Mouse (Mus musculus): ENCODE measurements around the gene Bnip3.

The Bnip3 gene

GRCm38 (mm10) chr7:138903886-138904435 lies 5.4 kb downstream of the Bnip3 start:
- DNase-seq = no peak

- DNase-seq = no peak
Observed at GRCm38 (mm10) chr7:138898743-138899142, 10.6 kb downstream of the Bnip3 start.

GRCm38 (mm10) chr7:138898122-138898521 lies 11.2 kb downstream of the Bnip3 start:
- no peak for DNase-seq

- DNase-seq = no peak
Observed at GRCm38 (mm10) chr7:138885365-138886289, 23.7 kb downstream of the Bnip3 start.

GRCm38 (mm10) chr7:138883724-138884123 lies 25.6 kb downstream of the Bnip3 start:
- DNase-seq = no peak

GRCm38 (mm10) chr7:138875031-138875430 lies 34.3 kb downstream of the Bnip3 start:
- no peak for DNase-seq

- DNase-seq = no peak
Observed at GRCm38 (mm10) chr7:138872956-138873355, 36.4 kb downstream of the Bnip3 start.

GRCm38 (mm10) chr7:138868316-138868715 lies 41.0 kb downstream of the Bnip3 start:
- no peak for DNase-seq

- DNase-seq = no peak
Observed at GRCm38 (mm10) chr7:138867286-138867685, 42.0 kb downstream of the Bnip3 start.

GRCm38 (mm10) chr7:138864776-138865175 lies 44.5 kb downstream of the Bnip3 start:
- DNase-seq = no peak

GRCm38 (mm10) chr7:138863950-138864572 lies 45.3 kb downstream of the Bnip3 start:
- no peak for DNase-seq

- no peak for DNase-seq
Observed at GRCm38 (mm10) chr7:138856670-138857069, 52.6 kb downstream of the Bnip3 start.

GRCm38 (mm10) chr7:138854201-138854600 lies 55.1 kb downstream of the Bnip3 start:
- no peak for DNase-seq

GRCm38 (mm10) chr7:138853417-138854031 lies 55.8 kb downstream of the Bnip3 start:
- no peak for DNase-seq

GRCm38 (mm10) chr7:138850083-138850482 lies 59.2 kb downstream of the Bnip3 start:
- DNase-seq = no peak

- DNase-seq = no peak
Observed at GRCm38 (mm10) chr7:138848028-138848920, 61.0 kb downstream of the Bnip3 start.

- DNase-seq = no peak
Observed at GRCm38 (mm10) chr7:138847316-138848027, 61.8 kb downstream of the Bnip3 start.

- no peak for DNase-seq
Observed at GRCm38 (mm10) chr7:138846502-138846991, 62.8 kb downstream of the Bnip3 start.

GRCm38 (mm10) chr7:138845544-138846391 lies 63.6 kb downstream of the Bnip3 start, which contains the start of the genes Ppp2r2d and Mapk1ip1:
TSS of gene Ppp2r2d (plus strand) at chr7:138846079.
TSS of gene Mapk1ip1 (minus strand) at chr7:138846273.
- peak; percentile 94 to 98 for DNase-seq

GRCm38 (mm10) chr7:138845111-138845510 lies 64.2 kb downstream of the Bnip3 start:
- DNase-seq = no peak
